Mouse (Mus musculus): ENCODE data around the gene Acap3. TPM values are rescaled to one million over a fixed set of nuclear protein-coding genes. Genes with fewer than 3 reads are reported as not detected.

The Acap3 gene
- polyA plus RNA-seq (2015; fragmentation: Nextera tagmentation; extraction: Ambion mirVana) = 12.7 and 13.4 TPM in 2 replicates

GRCm38 (mm10) chr4:155891551-155892001 lies at the start of gene Acap3, which contains the start of gene Pusl1:
Gene Acap3 (plus strand): TSS chr4:155891822.
Gene Pusl1 (minus strand): TSS chr4:155891781.
- H3K36me3 ChIP-seq (ENCODE audit: insufficient read depth, low read length) = peaks cover 18% of the 10 kb centered on the region

DNA sequence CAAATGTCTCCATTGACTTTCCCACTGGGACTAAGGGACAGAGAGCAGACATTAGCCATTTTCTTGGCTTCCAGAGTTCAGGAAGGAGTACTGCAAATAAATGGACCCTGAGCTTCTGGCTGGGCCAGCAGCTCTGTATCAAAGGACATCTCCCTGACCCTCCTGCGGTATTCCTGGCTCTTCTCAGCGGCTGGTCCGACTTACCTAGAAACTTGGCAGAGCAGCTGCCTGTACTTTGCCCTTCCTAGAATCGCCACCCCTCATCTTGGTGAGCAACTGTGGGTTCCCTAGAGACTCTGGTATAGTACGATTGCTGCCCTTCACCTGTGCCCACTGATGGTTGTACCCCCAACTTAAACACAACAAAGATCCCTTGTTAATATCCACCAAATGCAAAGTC lies 48.4 kb upstream of the Acap3 start:
- WGBS = 88% methylated on average over 5 of the region's 5 CpGs
- H3K4me2 ChIP-seq (replicated peaks; ENCODE audit: low read depth, low read length) = no peak overlapping the region
- DNase-seq (ENCODE audit: low spot score) (no peak), ATAC-seq (no peak)
- H3K4me1 ChIP-seq (ENCODE audit: insufficient read depth, low read depth, low read length) = peaks cover 15% of the 10 kb centered on the region; the same call in 1 of the 2 replicates
- H3K9ac ChIP-seq (replicated peaks; ENCODE audit: low read depth) = no peak overlapping the region
- TF ChIP-seq CTCF (IDR thresholded peaks at IDR 0.05) (no peak), EP300 (IDR thresholded peaks at IDR 0.05) (no peak)
- no peaks in the 10 kb centered on the region for H3K9me3 ChIP-seq (ENCODE audit: low read length)
- no peaks in the 10 kb centered on the region for H3K36me3 ChIP-seq (ENCODE audit: insufficient read depth, low read length)
- H3K27ac ChIP-seq (ENCODE audit: low read length) = no peak overlapping the region
- no peaks in the 10 kb centered on the region for H3K27me3 ChIP-seq (replicated peaks; ENCODE audit: insufficient read depth, low read length)
- H3K4me3 ChIP-seq (ENCODE audit: low read depth, low read length) = no peak overlapping the region

More at GRCm38 (mm10) chr4:155891551-155892001, at the start of gene Acap3, which contains the start of gene Pusl1:
- TF ChIP-seq EP300 (IDR thresholded peaks at IDR 0.05) (no peak), CTCF (IDR thresholded peaks at IDR 0.05) (no peak)
- H3K4me3 ChIP-seq (ENCODE audit: low read depth, low read length) = peak within 1 kb of the TSS; percentile 90
- H3K9me3 ChIP-seq (ENCODE audit: low read length) = no peaks in the 10 kb centered on the region
- 2% methylated on average over 45 of the region's 52 CpGs for WGBS
- DNase-seq (ENCODE audit: low spot score) = peak; percentile 97
- ATAC-seq = peak; percentile 90
- peaks cover 29% of the 10 kb centered on the region for H3K4me1 ChIP-seq (ENCODE audit: insufficient read depth, low read depth, low read length)
- peak within 1 kb of the TSS; percentile 91 for H3K9ac ChIP-seq (replicated peaks; ENCODE audit: low read depth)
- H3K27ac ChIP-seq (ENCODE audit: low read length) = peak within 1 kb of the TSS; percentile 99
- peak within 1 kb of the TSS; percentile 97 for H3K4me2 ChIP-seq (replicated peaks; ENCODE audit: low read depth, low read length)
- no peaks in the 10 kb centered on the region for H3K27me3 ChIP-seq (replicated peaks; ENCODE audit: insufficient read depth, low read length)

GRCm38 (mm10) chr4:155846871-155847578 lies 44.6 kb upstream of the Acap3 start, which contains the start of gene Dvl1:
Gene Dvl1 (plus strand): TSS chr4:155847402.
- peak within 1 kb of the TSS; percentile 82 for H3K9ac ChIP-seq (replicated peaks; ENCODE audit: low read depth)
- WGBS = 4% methylated on average over 20 of the region's 65 CpGs
- H3K9me3 ChIP-seq (ENCODE audit: low read length) = no peaks in the 10 kb centered on the region
- H3K4me2 ChIP-seq (replicated peaks; ENCODE audit: low read depth, low read length) = peak within 1 kb of the TSS; percentile 93
- DNase-seq (ENCODE audit: low spot score) (peak; percentile 90), ATAC-seq (peak; percentile 94)
- H3K4me3 ChIP-seq (ENCODE audit: low read depth, low read length) = peak within 1 kb of the TSS; percentile 82
- TF ChIP-seq EP300 (IDR thresholded peaks at IDR 0.05) (no peak), CTCF (IDR thresholded peaks at IDR 0.05) (peak; percentile 61)
- peaks cover 21% of the 10 kb centered on the region; the same call in 1 of the 2 replicates for H3K4me1 ChIP-seq (ENCODE audit: insufficient read depth, low read depth, low read length)
- no peaks in the 10 kb centered on the region for H3K36me3 ChIP-seq (ENCODE audit: insufficient read depth, low read length)
- H3K27ac ChIP-seq (ENCODE audit: low read length) = peak within 1 kb of the TSS; percentile 77
- no peaks in the 10 kb centered on the region for H3K27me3 ChIP-seq (replicated peaks; ENCODE audit: insufficient read depth, low read length)

DNA sequence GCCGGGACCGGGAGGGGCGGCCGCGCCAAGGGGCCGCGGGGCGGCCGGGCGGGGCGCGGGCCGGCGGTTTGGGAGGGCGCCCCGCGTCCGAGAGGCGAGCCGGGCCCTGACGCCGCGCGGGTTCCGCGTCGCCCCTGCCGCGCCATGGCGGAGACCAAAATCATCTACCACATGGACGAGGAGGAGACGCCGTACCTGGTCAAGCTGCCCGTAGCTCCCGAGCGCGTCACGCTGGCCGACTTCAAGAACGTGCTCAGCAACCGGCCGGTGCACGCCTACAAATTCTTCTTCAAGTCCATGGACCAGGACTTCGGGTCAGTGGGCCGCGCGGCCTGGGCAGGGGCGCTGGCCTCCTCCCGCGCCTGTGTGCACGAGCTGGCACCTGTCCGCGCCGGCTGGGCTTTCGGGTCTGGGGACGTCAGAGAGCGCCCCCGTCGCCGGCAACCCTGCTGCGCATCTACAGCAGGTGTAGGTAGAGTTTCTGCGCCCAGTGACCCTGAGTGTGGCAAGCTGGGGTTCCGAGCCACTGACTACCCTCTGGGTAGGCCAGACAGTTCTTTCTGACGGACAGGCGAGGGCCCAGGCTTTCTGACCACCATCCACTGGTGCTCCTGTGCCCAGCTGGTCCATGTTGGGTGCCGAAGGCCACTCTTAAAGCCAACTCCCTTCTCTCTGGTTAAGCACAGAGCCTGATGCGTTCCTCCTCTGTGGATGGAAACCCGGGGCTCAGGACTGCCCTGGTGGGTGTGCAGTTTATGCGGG lies 43.9 kb upstream of the Acap3 start:
- H3K9ac ChIP-seq (replicated peaks; ENCODE audit: low read depth) = peak overlapping the region; percentile 82
- TF ChIP-seq EP300 (IDR thresholded peaks at IDR 0.05) = no peak
- no peak; the same call in none of the 2 replicates for TF ChIP-seq CTCF (IDR thresholded peaks at IDR 0.05)
- H3K4me1 ChIP-seq (ENCODE audit: insufficient read depth, low read depth, low read length) = peaks cover 21% of the 10 kb centered on the region; the same call in 1 of the 2 replicates
- peak; percentile 40 for DNase-seq (ENCODE audit: low spot score)
- peak; percentile 54 for ATAC-seq
- H3K27me3 ChIP-seq (replicated peaks; ENCODE audit: insufficient read depth, low read length) = no peaks in the 10 kb centered on the region
- H3K36me3 ChIP-seq (ENCODE audit: insufficient read depth, low read length) = no peaks in the 10 kb centered on the region
- no peaks in the 10 kb centered on the region for H3K9me3 ChIP-seq (ENCODE audit: low read length)
- H3K4me3 ChIP-seq (ENCODE audit: low read depth, low read length) = peak overlapping the region; percentile 82
- H3K4me2 ChIP-seq (replicated peaks; ENCODE audit: low read depth, low read length) = peak overlapping the region; percentile 93
- peak overlapping the region; percentile 52; the same call in 1 of the 2 replicates for H3K27ac ChIP-seq (ENCODE audit: low read length)
- 2% methylated on average over 49 of the region's 69 CpGs for WGBS

- Histone ChIP-seq H3K4me2 (replicated peaks; ENCODE audit: low read depth, low read length) (peak overlapping the region; percentile 93), H3K36me3 (ENCODE audit: insufficient read depth, low read length) (no peaks in the 10 kb centered on the region), H3K4me1 (ENCODE audit: insufficient read depth, low read depth, low read length) (peaks cover 21% of the 10 kb centered on the region; the same call in 1 of the 2 replicates), H3K9ac (replicated peaks; ENCODE audit: low read depth) (peak overlapping the region; percentile 82), H3K9me3 (ENCODE audit: low read length) (no peaks in the 10 kb centered on the region), H3K27ac (ENCODE audit: low read length) (no peak overlapping the region), H3K27me3 (replicated peaks; ENCODE audit: insufficient read depth, low read length) (no peaks in the 10 kb centered on the region), H3K4me3 (ENCODE audit: low read depth, low read length) (peak overlapping the region; percentile 82)
- DNase-seq (ENCODE audit: low spot score) = peak; percentile 15
- TF ChIP-seq EP300 (IDR thresholded peaks at IDR 0.05) (no peak), CTCF (IDR thresholded peaks at IDR 0.05) (no peak)
- 58% methylated on average over 7 of the region's 7 CpGs for WGBS
- ATAC-seq = no peak
Measured at GRCm38 (mm10) chr4:155848434-155849095, 43.1 kb upstream of the Acap3 start.
